Mouse (Mus musculus) ES-E14 (cell line): ENCODE data around the gene Gm14459. TPM values are rescaled to one million over a fixed set of nuclear protein-coding genes. Genes with fewer than 3 reads are reported as not detected.
"Not testable (repeated sequence)": the region's sequence is repeated elsewhere in the genome, so short reads cannot be mapped to it uniquely, and the experiment has no call there.

ENCODE experiments used
- DNase-seq: peaks from one replicate; pipeline ENCODE4 v3.0.0-alpha.2; 2013; ENCODE audit warnings: low read depth, low spot score
- H3K27ac ChIP-seq: 2 replicates; pipeline ENCODE4 v1.5.1; 2012; ENCODE audit warnings: low read depth, mild to moderate bottlenecking, low read length, moderate library complexity, mixed read lengths; ENCODE audit not compliant: poor library complexity, insufficient read depth, severe bottlenecking
- H3K36me3 ChIP-seq: 2 replicates; pipeline ENCODE4 v1.6.1; 2012; ENCODE audit warnings: mild to moderate bottlenecking, low read length, moderate library complexity, mixed read lengths; ENCODE audit not compliant: control insufficient read depth, poor library complexity, insufficient read depth, severe bottlenecking
- H3K4me1 ChIP-seq, 2 experiments: fragments of 150-350 bp in 1 of 2; sonication (generic) in 1 of 2; 2 replicates each; pipeline ENCODE4 v1.6.1; 2012; ENCODE audit warnings: low read length in 2 of 2, mild to moderate bottlenecking in 1 of 2, mixed read lengths in 1 of 2; ENCODE audit not compliant: control insufficient read depth in 2 of 2, insufficient read depth in 2 of 2, poor library complexity in 1 of 2
- H3K4me3 ChIP-seq, 2 experiments: fragments of 150-350 bp in 1 of 2; sonication (generic) in 1 of 2; 2 replicates each; pipeline ENCODE4 v1.5.1; 2012; ENCODE audit warnings: low read length in 2 of 2, low read depth in 1 of 2, mild to moderate bottlenecking in 1 of 2, mixed read lengths in 1 of 2; ENCODE audit not compliant: insufficient read depth in 1 of 2, poor library complexity in 1 of 2, severe bottlenecking in 1 of 2
- H3K9ac ChIP-seq: 2 replicates; pipeline ENCODE4 v1.6.1; 2012; ENCODE audit warnings: low read depth, mild to moderate bottlenecking, low read length, mixed read lengths; ENCODE audit not compliant: poor library complexity, insufficient read depth, severe bottlenecking
- H3K9me3 ChIP-seq: fragments of 150-350 bp; sonication (generic); 2 replicates; pipeline ENCODE4 v1.6.1; 2012; ENCODE audit warnings: low read depth, mild to moderate bottlenecking, low read length; ENCODE audit not compliant: control insufficient read depth, insufficient read depth
- CHD2 ChIP-seq: IDR thresholded peaks from 2 replicates; pipeline ENCODE4 v1.6.1; 2014; ENCODE audit warnings: mild to moderate bottlenecking, low read depth, low read length, inconsistent platforms
- HCFC1 ChIP-seq: IDR thresholded peaks from 2 replicates; pipeline ENCODE4 v1.6.1; 2012; ENCODE audit warnings: low read length, inconsistent platforms, borderline replicate concordance; ENCODE audit not compliant: insufficient read depth
- MAFK ChIP-seq: IDR thresholded peaks from 2 replicates; pipeline ENCODE4 v1.6.1; 2014; ENCODE audit warnings: mild to moderate bottlenecking, low read depth, low read length, inconsistent platforms; ENCODE audit not compliant: insufficient read depth
- ZC3H11A ChIP-seq: IDR thresholded peaks from 2 replicates; pipeline ENCODE4 v1.6.1; 2012; ENCODE audit warnings: low read depth, mild to moderate bottlenecking, inconsistent platforms, low read length, borderline replicate concordance
- ZNF384 ChIP-seq: IDR thresholded peaks from 2 replicates; pipeline ENCODE4 v1.6.1; 2012; ENCODE audit warnings: low read depth, low read length, inconsistent platforms
- in situ Hi-C, 2 experiments: fragments of 600-800 bp; cut with MboI; formaldehyde crosslinking; loops; one replicate each; pipeline ENCODE4 v1.15.1; 2025; ENCODE audit warnings: low sequenced_read_pairs in 2 of 2, inconsistent platforms in 1 of 2; ENCODE audit not compliant: unreplicated experiment in 2 of 2
- total RNA-seq: library from RNA; depleted of rRNA; stranded (reverse); fragments of 300-350 nt; gene quantifications from 2 replicates; pipeline ENCODE4 v1.2.3, GENCODE M21; 2012; rRNA removed

Gm14459 gene
- total RNA-seq = not detected in 2 replicates

GRCm38 (mm10) chrX:8524854-8525253, at the start of gene Gm14459:
Gene Gm14459, minus strand, starts transcription at chrX:8524954.
- Histone ChIP-seq H3K27ac (no peak within 1 kb of the TSS), H3K36me3 (no peaks in the 10 kb centered on the region), H3K4me1 (no peaks in the 10 kb centered on the region), H3K9ac (no peak within 1 kb of the TSS), H3K4me3 (no peak within 1 kb of the TSS), H3K9me3 (no peaks in the 10 kb centered on the region)
- TF ChIP-seq ZC3H11A = no peak
- TF ChIP-seq HCFC1 = no peak
- no peak for TF ChIP-seq MAFK
- TF ChIP-seq CHD2 = no peak
- no peak for TF ChIP-seq ZNF384
- DNase-seq = no peak
- in situ Hi-C loops = no loop called here

GRCm38 (mm10) chrX:8548155-8548554, 23.4 kb upstream of the Gm14459 start, which contains the start of gene Ssxb6:
Gene Ssxb6, minus strand, starts transcription at chrX:8548255.
- H3K9me3 ChIP-seq, H3K4me3 ChIP-seq, H3K27ac ChIP-seq, H3K9ac ChIP-seq, DNase-seq, in situ Hi-C loops, H3K36me3 ChIP-seq, H3K4me1 ChIP-seq: not testable (repeated sequence)

Other genes with a start within 250 kb of the Gm14459 start
- not detected in 2 replicates for gene Ssxb10, start 197.5 kb downstream of the Gm14459 start, total RNA-seq
- not detected in 2 replicates for gene Ssxb9, start 158.0 kb downstream of the Gm14459 start, total RNA-seq
- not detected in 2 replicates for gene Ssxb1, start 111.6 kb downstream of the Gm14459 start, total RNA-seq
- gene Ssxb2, start 63.2 kb downstream of the Gm14459 start, total RNA-seq = not detected in 2 replicates
- gene Ssxb6, start 23.3 kb upstream of the Gm14459 start, total RNA-seq = not detected in 2 replicates
- not detected in 2 replicates for gene Ssxb3, start 66.9 kb upstream of the Gm14459 start, total RNA-seq
- not detected in 2 replicates for gene Ssxb8, start 165.9 kb upstream of the Gm14459 start, total RNA-seq
- gene Ssx9, start 223.5 kb upstream of the Gm14459 start, total RNA-seq = not detected in 2 replicates